Mouse (Mus musculus): ENCODE results near the gene Gm12569. TPM values are rescaled to one million over a fixed set of nuclear protein-coding genes. Genes with fewer than 3 reads are reported as not detected.

The Gm12569 gene
- polyA plus RNA-seq (2015; fragmentation: Nextera tagmentation; extraction: Ambion mirVana): not detected in 2 replicates

DNA sequence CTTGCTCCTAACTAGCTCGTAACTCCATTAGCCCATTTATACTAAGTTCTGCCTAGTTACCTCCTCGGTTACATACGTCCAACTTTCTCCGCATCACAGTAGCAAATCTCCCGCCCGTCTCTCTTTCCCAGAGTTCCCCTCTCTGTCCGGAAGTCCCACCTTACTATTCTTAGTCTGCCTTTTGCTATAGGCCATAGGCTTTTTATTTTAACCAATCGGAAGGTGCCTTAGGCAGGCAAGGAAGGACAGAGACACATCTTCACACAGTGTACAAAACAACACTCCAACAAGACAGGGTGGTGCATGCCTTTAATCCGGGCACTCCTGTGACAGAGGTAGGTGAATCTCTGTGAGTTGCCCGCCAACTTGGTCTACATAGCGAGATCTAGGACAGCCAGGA, at the start of gene Gm12569:
Gene Gm12569 (plus strand): TSS at position 166 of the 400 bp plus-strand sequence.

GRCm38 (mm10) chr11:51261680-51262219, 41.5 kb downstream of the Gm12569 start, which contains the start of gene Clk4:
Gene Clk4 (plus strand): TSS chr11:51261730.

GRCm38 (mm10) chr11:51262342-51263285, 42.3 kb downstream of the Gm12569 start, which contains the start of gene BC049762:
Gene BC049762 (minus strand): TSS chr11:51263046.

Other genes starting within 250 kb of the Gm12569 start
- not detected in 2 replicates for gene Olfr1377, start 238.5 kb upstream of the Gm12569 start, polyA plus RNA-seq (2015; fragmentation: Nextera tagmentation; extraction: Ambion mirVana)
- gene Olfr51, start 216.9 kb upstream of the Gm12569 start, polyA plus RNA-seq (2015; fragmentation: Nextera tagmentation; extraction: Ambion mirVana): not detected in 2 replicates
- not detected in 2 replicates for gene Olfr54, start 206.2 kb upstream of the Gm12569 start, polyA plus RNA-seq (2015; fragmentation: Nextera tagmentation; extraction: Ambion mirVana)
- not detected in 2 replicates for gene Olfr1375, start 172.4 kb upstream of the Gm12569 start, polyA plus RNA-seq (2015; fragmentation: Nextera tagmentation; extraction: Ambion mirVana)
- 1.2 and 1.9 TPM in 2 replicates for gene Zfp354a, start 161.2 kb upstream of the Gm12569 start, polyA plus RNA-seq (2015; fragmentation: Nextera tagmentation; extraction: Ambion mirVana)
- 66.9 and 67.4 TPM in 2 replicates for gene Clk4, start 41.3 kb downstream of the Gm12569 start, polyA plus RNA-seq (2015; fragmentation: Nextera tagmentation; extraction: Ambion mirVana)
- 0.45 and 0.66 TPM in 2 replicates for gene BC049762, start 42.6 kb downstream of the Gm12569 start, polyA plus RNA-seq (2015; fragmentation: Nextera tagmentation; extraction: Ambion mirVana)
- gene Col23a1, start 69.4 kb downstream of the Gm12569 start, polyA plus RNA-seq (2015; fragmentation: Nextera tagmentation; extraction: Ambion mirVana): 0.72 and 1.0 TPM in 2 replicates

All from spleen, postnatal 0 days (tissue).